Mouse (Mus musculus): ENCODE measurements around the gene Letmd1. TPM values are rescaled to one million over a fixed set of nuclear protein-coding genes. Genes with fewer than 3 reads are reported as not detected.

Gene Letmd1
- polyA plus RNA-seq, 1 experiment from 2014 or later = 9.8 TPM

DNA sequence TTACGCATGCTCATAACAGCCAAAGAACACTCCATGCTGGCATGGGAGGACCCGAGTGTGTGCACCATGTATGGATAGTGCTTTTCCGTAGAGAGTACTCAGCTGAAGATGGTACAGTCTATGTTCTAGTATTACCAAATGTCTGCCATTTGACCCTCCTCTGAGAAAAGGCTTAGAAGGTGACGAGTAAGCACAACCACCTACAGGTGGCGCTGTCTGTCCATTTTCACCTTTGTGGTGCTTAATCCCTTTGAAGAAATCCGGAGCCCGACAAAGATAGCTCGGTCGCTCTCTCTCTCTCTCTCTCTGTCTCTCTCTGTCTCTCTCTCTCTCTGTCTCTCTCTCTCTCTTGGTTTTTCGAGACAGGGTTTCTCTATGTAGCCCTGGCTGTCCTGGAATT is 10.8 kb upstream of the Letmd1 start:
- DNase-seq (ENCODE audit: low spot score) = peak; percentile 77
- peak; percentile 49; the same call in 1 of the 2 replicates for ATAC-seq (ENCODE audit: low FRiP score, low TSS enrichment)
- no peaks in the 10 kb centered on the region for H3K9me3 ChIP-seq (ENCODE audit: control insufficient read depth, low read length)
- no peaks in the 10 kb centered on the region for H3K27me3 ChIP-seq (ENCODE audit: control insufficient read depth, insufficient read depth, low read length)
- H3K36me3 ChIP-seq (ENCODE audit: control insufficient read depth, insufficient read depth, low read length) = no peaks in the 10 kb centered on the region
- no peak overlapping the region for H3K4me2 ChIP-seq (replicated peaks; ENCODE audit: low read depth)
- no peak overlapping the region for H3K9ac ChIP-seq (ENCODE audit: low read length)
- H3K4me1 ChIP-seq (replicated peaks; ENCODE audit: control insufficient read depth, insufficient read depth) = no peaks in the 10 kb centered on the region
- H3K4me3 ChIP-seq (ENCODE audit: low read depth, low read length) = no peak overlapping the region
- no peak overlapping the region for H3K27ac ChIP-seq (replicated peaks)
- WGBS = 45% methylated on average over 10 of the region's 10 CpGs
- TF ChIP-seq CTCF (IDR thresholded peaks at IDR 0.05; ENCODE audit: low read depth) (peak; percentile 75), EP300 (optimal IDR thresholded peaks at IDR 0.05) (no peak)

DNA sequence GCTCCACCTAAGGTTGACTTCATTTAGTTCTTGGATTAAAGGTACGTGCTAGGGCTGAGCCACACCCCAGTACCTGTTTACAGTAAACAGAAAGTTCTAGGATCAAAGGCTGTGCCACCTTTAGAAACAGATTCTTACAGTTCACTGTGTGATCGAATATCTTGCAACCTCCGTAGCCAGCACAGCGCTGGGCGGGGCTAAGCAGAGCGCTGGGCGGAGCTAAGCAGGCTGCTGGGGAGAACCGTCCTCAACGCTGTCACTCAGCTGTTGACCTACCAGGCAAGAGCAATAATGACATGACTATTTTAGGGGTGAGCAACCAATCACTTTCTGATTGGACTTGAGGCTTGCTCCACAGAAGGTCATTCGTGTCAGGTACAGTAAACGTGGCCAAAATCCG is 7.9 kb upstream of the Letmd1 start:
- ATAC-seq (ENCODE audit: low FRiP score, low TSS enrichment) = peak; percentile 67
- H3K4me3 ChIP-seq (ENCODE audit: low read depth, low read length) = no peak overlapping the region
- no peak overlapping the region for H3K9ac ChIP-seq (ENCODE audit: low read length)

DNA sequence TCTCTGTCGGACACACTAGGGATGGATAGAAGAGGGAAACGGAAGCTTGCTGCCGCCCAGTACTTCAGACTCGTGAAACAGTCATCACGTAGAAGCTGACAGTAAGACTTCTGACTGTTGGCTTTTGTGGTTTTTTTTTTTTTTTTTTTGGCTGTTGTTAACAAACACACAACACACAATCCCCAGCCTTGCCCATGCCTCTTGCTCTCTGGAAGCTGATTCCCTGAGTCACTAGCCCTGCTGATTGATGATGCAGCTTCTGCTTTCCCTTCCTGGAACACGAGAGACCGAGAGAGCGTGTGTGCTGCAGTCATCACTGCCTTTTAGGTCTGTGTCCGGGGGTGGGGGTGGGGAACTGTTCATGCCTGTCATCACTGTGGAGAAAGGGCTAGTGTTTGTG is 7.2 kb upstream of the Letmd1 start:
- no peaks in the 10 kb centered on the region for H3K27me3 ChIP-seq (ENCODE audit: control insufficient read depth, insufficient read depth, low read length)
- WGBS = 69% methylated on average over 9 of the region's 9 CpGs

More for the DNA sequence above, 7.9 kb upstream of the Letmd1 start:
- no peak for TF ChIP-seq CTCF (IDR thresholded peaks at IDR 0.05; ENCODE audit: low read depth)
- no peak for TF ChIP-seq EP300 (optimal IDR thresholded peaks at IDR 0.05)
- H3K36me3 ChIP-seq (ENCODE audit: control insufficient read depth, insufficient read depth, low read length) = no peaks in the 10 kb centered on the region
- no peak overlapping the region for H3K27ac ChIP-seq (replicated peaks)
- no peaks in the 10 kb centered on the region for H3K4me1 ChIP-seq (replicated peaks; ENCODE audit: control insufficient read depth, insufficient read depth)
- no peaks in the 10 kb centered on the region for H3K27me3 ChIP-seq (ENCODE audit: control insufficient read depth, insufficient read depth, low read length)
- no peak overlapping the region for H3K4me2 ChIP-seq (replicated peaks; ENCODE audit: low read depth)
- WGBS = 9% methylated on average over 12 of the region's 12 CpGs
- H3K9me3 ChIP-seq (ENCODE audit: control insufficient read depth, low read length) = no peaks in the 10 kb centered on the region
- DNase-seq (ENCODE audit: low spot score) = peak; percentile 70

GRCm38 (mm10) chr15:100462086-100462485 is 6.7 kb upstream of the Letmd1 start:
- Histone ChIP-seq H3K4me1 (replicated peaks; ENCODE audit: control insufficient read depth, insufficient read depth) (no peaks in the 10 kb centered on the region), H3K9ac (ENCODE audit: low read length) (no peak overlapping the region), H3K36me3 (ENCODE audit: control insufficient read depth, insufficient read depth, low read length) (no peaks in the 10 kb centered on the region), H3K4me3 (ENCODE audit: low read depth, low read length) (no peak overlapping the region), H3K9me3 (ENCODE audit: control insufficient read depth, low read length) (no peaks in the 10 kb centered on the region), H3K4me2 (replicated peaks; ENCODE audit: low read depth) (no peak overlapping the region), H3K27me3 (ENCODE audit: control insufficient read depth, insufficient read depth, low read length) (no peaks in the 10 kb centered on the region), H3K27ac (replicated peaks) (no peak overlapping the region)
- ATAC-seq (ENCODE audit: low FRiP score, low TSS enrichment) (no peak), DNase-seq (ENCODE audit: low spot score) (no peak)
- TF ChIP-seq CTCF (IDR thresholded peaks at IDR 0.05; ENCODE audit: low read depth) (no peak), EP300 (optimal IDR thresholded peaks at IDR 0.05) (no peak)
- WGBS = 86% methylated on average over 4 of the region's 5 CpGs

More for the DNA sequence above, 7.2 kb upstream of the Letmd1 start:
- no peaks in the 10 kb centered on the region for H3K9me3 ChIP-seq (ENCODE audit: control insufficient read depth, low read length)
- no peaks in the 10 kb centered on the region for H3K36me3 ChIP-seq (ENCODE audit: control insufficient read depth, insufficient read depth, low read length)
- no peak overlapping the region for H3K27ac ChIP-seq (replicated peaks)
- no peaks in the 10 kb centered on the region for H3K4me1 ChIP-seq (replicated peaks; ENCODE audit: control insufficient read depth, insufficient read depth)
- DNase-seq (ENCODE audit: low spot score) (no peak), ATAC-seq (ENCODE audit: low FRiP score, low TSS enrichment) (no peak)
- H3K4me3 ChIP-seq (ENCODE audit: low read depth, low read length) = no peak overlapping the region
- no peak overlapping the region for H3K4me2 ChIP-seq (replicated peaks; ENCODE audit: low read depth)
- TF ChIP-seq CTCF (IDR thresholded peaks at IDR 0.05; ENCODE audit: low read depth) (no peak), EP300 (optimal IDR thresholded peaks at IDR 0.05) (no peak)
- no peak overlapping the region for H3K9ac ChIP-seq (ENCODE audit: low read length)

DNA sequence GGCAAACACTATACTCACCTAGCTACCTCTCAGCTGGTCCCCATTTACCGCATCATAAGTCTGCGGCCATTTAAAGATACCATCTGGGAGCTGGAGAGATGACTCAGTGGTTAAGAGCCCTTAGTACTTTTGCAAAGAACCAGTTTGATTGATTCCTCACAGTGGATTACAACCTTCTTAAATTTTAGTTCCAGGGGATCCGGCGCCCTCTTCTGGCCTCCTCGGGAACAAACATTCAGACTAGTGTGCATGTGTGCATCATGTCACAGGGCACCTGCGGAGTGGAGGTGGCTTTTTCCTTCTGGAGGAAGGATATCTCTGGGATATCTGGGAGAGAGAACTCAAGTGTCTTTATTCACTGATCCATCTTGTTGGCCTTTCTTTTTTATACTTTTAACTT is 5.1 kb upstream of the Letmd1 start:
- H3K36me3 ChIP-seq (ENCODE audit: control insufficient read depth, insufficient read depth, low read length) = no peaks in the 10 kb centered on the region
- no peaks in the 10 kb centered on the region for H3K4me1 ChIP-seq (replicated peaks; ENCODE audit: control insufficient read depth, insufficient read depth)
- ATAC-seq (ENCODE audit: low FRiP score, low TSS enrichment) (peak; percentile 41), DNase-seq (ENCODE audit: low spot score) (peak; percentile 79)
- no peak overlapping the region for H3K9ac ChIP-seq (ENCODE audit: low read length)
- no peaks in the 10 kb centered on the region for H3K9me3 ChIP-seq (ENCODE audit: control insufficient read depth, low read length)
- H3K4me3 ChIP-seq (ENCODE audit: low read depth, low read length) = no peak overlapping the region
- WGBS = 26% methylated on average over 6 of the region's 6 CpGs
- no peak overlapping the region for H3K4me2 ChIP-seq (replicated peaks; ENCODE audit: low read depth)
- TF ChIP-seq EP300 (optimal IDR thresholded peaks at IDR 0.05) = no peak
- TF ChIP-seq CTCF (IDR thresholded peaks at IDR 0.05; ENCODE audit: low read depth) = peak; percentile 81
- no peak overlapping the region for H3K27ac ChIP-seq (replicated peaks)
- H3K27me3 ChIP-seq (ENCODE audit: control insufficient read depth, insufficient read depth, low read length) = no peaks in the 10 kb centered on the region

DNA sequence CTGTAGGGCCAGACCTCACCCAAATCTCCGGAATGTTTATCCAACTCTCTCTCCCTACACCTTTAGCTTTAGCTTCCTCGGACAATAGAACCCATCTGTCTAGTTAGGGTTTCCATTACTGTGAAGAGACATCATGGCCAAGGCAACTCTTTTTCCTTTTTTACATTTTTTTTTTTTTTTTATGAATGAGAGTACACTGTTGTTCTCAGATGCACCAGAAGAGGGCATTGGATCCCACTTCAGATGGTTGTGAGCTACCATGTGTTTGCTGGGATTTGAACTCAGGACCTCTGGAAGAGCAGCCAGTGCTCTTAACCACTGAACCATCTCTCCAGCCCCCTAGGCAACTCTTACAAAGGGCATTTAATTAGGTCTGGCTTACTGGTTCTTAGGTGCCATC is 3.4 kb upstream of the Letmd1 start:
- no peak overlapping the region for H3K4me3 ChIP-seq (ENCODE audit: low read depth, low read length)
- no peak for TF ChIP-seq EP300 (optimal IDR thresholded peaks at IDR 0.05)
- peak; percentile 48 for TF ChIP-seq CTCF (IDR thresholded peaks at IDR 0.05; ENCODE audit: low read depth)
- DNase-seq (ENCODE audit: low spot score) (no peak), ATAC-seq (ENCODE audit: low FRiP score, low TSS enrichment) (no peak)
- no peak overlapping the region for H3K27ac ChIP-seq (replicated peaks)
- H3K9me3 ChIP-seq (ENCODE audit: control insufficient read depth, low read length) = no peaks in the 10 kb centered on the region
- H3K9ac ChIP-seq (ENCODE audit: low read length) = no peak overlapping the region
- no peaks in the 10 kb centered on the region for H3K27me3 ChIP-seq (ENCODE audit: control insufficient read depth, insufficient read depth, low read length)
- 67% methylated on average over 2 of the region's 2 CpGs for WGBS
- H3K36me3 ChIP-seq (ENCODE audit: control insufficient read depth, insufficient read depth, low read length) = no peaks in the 10 kb centered on the region
- H3K4me2 ChIP-seq (replicated peaks; ENCODE audit: low read depth) = no peak overlapping the region
- peaks cover 2% of the 10 kb centered on the region; the same call in 1 of the 2 replicates for H3K4me1 ChIP-seq (replicated peaks; ENCODE audit: control insufficient read depth, insufficient read depth)
